Mouse (Mus musculus): ENCODE results near the gene Zer1.
A peak's percentile ranks its signal among the peaks of the same experiment; 100 is the strongest.

The Zer1 gene

GRCm38 (mm10) chr2:30051992-30052761 lies 72.2 kb downstream of the Zer1 start:
- no peak for DNase-seq (ENCODE audit: low spot score in 2 of 2)

- DNase-seq (ENCODE audit: low spot score in 2 of 2): no peak
These were observed 74.6 kb downstream of the Zer1 start for GRCm38 (mm10) chr2:30049831-30050230.

- DNase-seq (ENCODE audit: low spot score in 2 of 2): peak; percentile 98 to 99
These were observed 75.5 kb downstream of the Zer1 start, which contains the start of gene Wdr34 for GRCm38 (mm10) chr2:30048699-30049388. Gene Wdr34 (minus strand): TSS chr2:30048881.

GRCm38 (mm10) chr2:30048101-30048501 lies 76.3 kb downstream of the Zer1 start:
- DNase-seq (ENCODE audit: low spot score in 2 of 2): no peak

Data from spleen, postnatal 4 days (tissue).